Mouse (Mus musculus) WW6 (cell line): ENCODE results near the gene Atf1.
"Not testable (repeated sequence)": the region's sequence is repeated elsewhere in the genome, so short reads cannot be mapped to it uniquely, and the experiment has no call there.

Experiments used
- DNase-seq: peaks from one replicate; pipeline ENCODE4 v3.0.0-alpha.2; 2013; ENCODE audit warnings: low read depth, low spot score

Gene Atf1

GRCm38 (mm10) chr15:100307438-100308096 lies 79.9 kb downstream of the Atf1 start:
- not testable (repeated sequence) for DNase-seq
